Mouse (Mus musculus) forebrain, embryonic 13.5 days (tissue): ENCODE data around the gene Tmem150b. TPM values are rescaled to one million over a fixed set of nuclear protein-coding genes. Genes with fewer than 3 reads are reported as not detected.

Source experiments
- ATAC-seq: fragments of 200-750 bp; cut with Nextera tagmentation; 2 replicates; pipeline ENCODE4 v1.8.0; 2017
- H3K27ac ChIP-seq: fragments of 300-500 bp; sonication (generic); 2 replicates; pipeline ENCODE4 v1.5.1; 2015; ENCODE audit warnings: inconsistent platforms, mild to moderate bottlenecking, moderate library complexity
- H3K27me3 ChIP-seq: fragments of 300-500 bp; sonication (generic); 2 replicates; pipeline ENCODE4 v1.6.1; 2015; ENCODE audit warnings: mild to moderate bottlenecking, inconsistent platforms
- H3K36me3 ChIP-seq: fragments of 300-500 bp; sonication (generic); 2 replicates; pipeline ENCODE4 v1.6.1; 2015; ENCODE audit warnings: mild to moderate bottlenecking, inconsistent platforms; ENCODE audit not compliant: poor library complexity, severe bottlenecking
- H3K4me1 ChIP-seq: fragments of 300-500 bp; sonication (generic); 2 replicates; pipeline ENCODE4 v1.6.1; 2015; ENCODE audit warnings: inconsistent platforms
- H3K4me2 ChIP-seq: fragments of 300-500 bp; sonication (generic); 2 replicates; pipeline ENCODE4 v1.6.1; 2015; ENCODE audit warnings: inconsistent platforms, mild to moderate bottlenecking, moderate library complexity
- H3K4me3 ChIP-seq: fragments of 300-500 bp; sonication (generic); 2 replicates; pipeline ENCODE4 v1.5.1; 2015; ENCODE audit warnings: mild to moderate bottlenecking, inconsistent platforms
- H3K9ac ChIP-seq: fragments of 300-500 bp; sonication (generic); 2 replicates; pipeline ENCODE4 v1.6.1; 2015; ENCODE audit warnings: mild to moderate bottlenecking, inconsistent platforms
- H3K9me3 ChIP-seq: fragments of 300-500 bp; sonication (generic); replicated peaks from 2 replicates; pipeline ENCODE4 v1.6.1; 2016; ENCODE audit warnings: inconsistent platforms
- WGBS: fragments of 180-500 bp; shearing (Covaris S2); methylation state at CpG from one replicate; pipeline ENCODE4 v1.1.7; 2015; 5-methylcytosine and 5-hydroxymethylcytosine counted together
- polyA plus RNA-seq: library from polyadenylated mRNA; unstranded; fragments of >200 nt; fragmentation: Nextera tagmentation; extraction: Ambion mirVana; gene quantifications from 2 replicates; pipeline ENCODE4 v1.2.1, GENCODE M21; 2015

The Tmem150b gene
- polyA plus RNA-seq: 0.27 and 0.29 TPM in 2 replicates

GRCm38 (mm10) chr7:4725169-4725568 is at the start of gene Tmem150b:
Gene Tmem150b, minus strand, starts transcription at chr7:4725249.
- no peak within 1 kb of the TSS for H3K9ac ChIP-seq
- H3K4me2 ChIP-seq: no peak within 1 kb of the TSS
- no peak within 1 kb of the TSS for H3K4me3 ChIP-seq
- 85% methylated on average over 7 of the region's 7 CpGs for WGBS
- ATAC-seq: no peak
- H3K27me3 ChIP-seq: no peaks in the 10 kb centered on the region
- H3K36me3 ChIP-seq: no peaks in the 10 kb centered on the region
- H3K9me3 ChIP-seq: no peaks in the 10 kb centered on the region
- no peak within 1 kb of the TSS for H3K27ac ChIP-seq
- H3K4me1 ChIP-seq: no peaks in the 10 kb centered on the region

DNA sequence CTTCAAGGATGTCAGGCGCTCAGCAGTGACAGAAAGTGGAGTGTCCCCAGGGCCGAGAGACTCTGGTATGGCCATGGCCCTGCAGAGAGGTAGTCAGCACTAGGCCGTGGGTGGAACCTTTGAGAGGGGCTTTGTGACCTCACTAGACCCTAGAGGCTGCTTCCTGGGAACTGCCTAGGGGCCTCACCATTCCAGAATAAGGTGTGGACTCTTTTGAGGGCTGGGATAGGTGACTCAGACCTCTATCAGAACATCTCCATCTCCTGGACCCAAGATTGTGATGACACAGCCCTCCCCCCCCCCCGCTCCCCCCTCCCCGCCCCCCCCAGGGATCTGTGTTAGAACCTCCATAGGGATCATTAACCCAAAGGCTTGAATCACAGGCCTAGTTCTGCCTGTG is 46.2 kb upstream of the Tmem150b start, which contains the start of gene Fam71e2:
TSS of gene Fam71e2 (minus strand) at position 101 of the 400 bp plus-strand sequence.
- H3K9ac ChIP-seq: no peak within 1 kb of the TSS
- WGBS: 71% methylated on average over 5 of the region's 5 CpGs
- no peaks in the 10 kb centered on the region for H3K9me3 ChIP-seq
- no peaks in the 10 kb centered on the region for H3K4me1 ChIP-seq
- no peak for ATAC-seq
- H3K27me3 ChIP-seq: peaks cover 29% of the 10 kb centered on the region
- H3K4me3 ChIP-seq: no peak within 1 kb of the TSS
- H3K4me2 ChIP-seq: no peak within 1 kb of the TSS
- no peaks in the 10 kb centered on the region for H3K36me3 ChIP-seq
- H3K27ac ChIP-seq: no peak within 1 kb of the TSS

DNA sequence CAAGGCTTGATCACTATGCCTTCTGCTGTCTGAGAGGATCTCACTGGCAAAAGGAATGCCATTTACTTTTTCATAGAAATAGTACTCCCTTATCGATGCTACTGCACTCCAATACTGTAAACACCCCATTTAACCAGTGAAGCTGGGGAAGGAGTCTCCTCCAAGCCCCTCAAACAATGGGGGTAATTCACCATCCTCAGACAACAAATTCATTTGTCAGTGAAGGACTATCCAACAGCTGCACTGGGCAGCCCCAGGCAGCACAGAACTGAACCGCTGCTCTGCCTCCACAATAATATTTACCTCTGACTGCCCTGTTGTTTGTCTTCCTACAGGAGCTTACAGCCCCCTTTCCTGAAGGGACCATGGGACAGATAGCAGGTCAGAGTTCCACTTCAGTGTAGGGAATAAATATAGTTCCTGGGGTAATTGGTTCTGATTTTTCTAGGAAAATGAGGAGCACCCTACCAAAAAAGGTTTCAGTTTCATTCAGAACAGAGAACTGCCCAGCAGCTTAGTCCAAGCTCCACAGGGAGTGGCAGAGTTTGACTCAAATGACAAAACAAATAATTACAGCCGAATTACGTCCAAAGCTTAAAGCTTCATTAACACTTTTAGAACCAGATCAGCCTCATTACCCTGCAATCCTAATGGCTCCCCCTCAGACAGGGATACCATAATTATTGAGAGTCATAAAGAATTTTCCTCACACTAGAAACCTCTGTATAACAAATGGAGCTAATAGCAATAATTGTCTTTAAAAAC is 40.1 kb upstream of the Tmem150b start:
- Histone ChIP-seq H3K4me1 (peaks cover 17% of the 10 kb centered on the region), H3K4me2 (peak overlapping the region; percentile 1; the same call in 1 of the 2 replicates), H3K4me3 (no peak overlapping the region), H3K9ac (0 out of 2 replicates have a peak overlapping the region, but pooled peaks have one; percentile 14), H3K27me3 (peaks cover 11% of the 10 kb centered on the region; the same call in 1 of the 2 replicates), H3K36me3 (no peaks in the 10 kb centered on the region), H3K9me3 (no peaks in the 10 kb centered on the region), H3K27ac (no peak overlapping the region)
- 2% methylated on average over 4 of the region's 4 CpGs for WGBS
- ATAC-seq: no peak

DNA sequence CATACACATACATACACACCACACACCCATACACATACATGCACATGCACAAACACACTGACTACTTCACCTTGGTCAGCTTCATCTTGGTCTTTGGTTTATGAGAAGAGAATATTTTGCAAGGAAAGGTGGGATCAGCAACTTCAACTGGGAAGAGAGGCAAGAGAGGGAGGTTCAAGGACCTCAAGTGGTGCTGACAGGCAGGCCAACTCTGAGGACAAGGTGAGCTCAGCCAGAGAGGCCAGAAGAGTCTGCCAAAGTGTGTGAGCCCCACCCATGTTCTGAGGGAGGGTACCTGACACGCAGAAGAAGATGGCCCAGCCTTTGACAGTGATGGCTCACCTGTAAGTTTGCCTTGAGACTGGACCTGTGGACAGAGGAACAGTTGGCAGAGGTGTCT is 34.6 kb upstream of the Tmem150b start:
- H3K36me3 ChIP-seq: no peaks in the 10 kb centered on the region
- H3K27ac ChIP-seq: no peak overlapping the region
- peaks cover 8% of the 10 kb centered on the region; the same call in 1 of the 2 replicates for H3K27me3 ChIP-seq
- no peaks in the 10 kb centered on the region; the same call in 1 of the 2 replicates for H3K9me3 ChIP-seq
- peaks cover 2% of the 10 kb centered on the region for H3K4me1 ChIP-seq
- 31% methylated on average over 1 of the region's 1 CpGs for WGBS
- no peak overlapping the region for H3K4me3 ChIP-seq
- ATAC-seq: no peak
- no peak overlapping the region for H3K9ac ChIP-seq
- H3K4me2 ChIP-seq: no peak overlapping the region

- 3% methylated on average over 24 of the region's 24 CpGs for WGBS
- Histone ChIP-seq H3K4me3 (peak within 1 kb of the TSS; percentile 33), H3K27ac (no peak within 1 kb of the TSS), H3K27me3 (peaks cover 12% of the 10 kb centered on the region; the same call in 1 of the 2 replicates), H3K9ac (0 out of 2 replicates have a peak within 1 kb of the TSS, but pooled peaks have one; percentile 10), H3K36me3 (no peaks in the 10 kb centered on the region), H3K4me1 (peaks cover 21% of the 10 kb centered on the region), H3K4me2 (peak within 1 kb of the TSS; percentile 54), H3K9me3 (no peaks in the 10 kb centered on the region; the same call in 1 of the 2 replicates)
- peak; percentile 91 for ATAC-seq
Measured at GRCm38 (mm10) chr7:4752821-4753570, 27.9 kb upstream of the Tmem150b start, which contains the start of gene Cox6b2. Gene Cox6b2, minus strand, starts transcription at chr7:4753094.

- Histone ChIP-seq H3K4me1 (peaks cover 21% of the 10 kb centered on the region), H3K9me3 (no peaks in the 10 kb centered on the region; the same call in 1 of the 2 replicates), H3K4me3 (peak overlapping the region; percentile 33), H3K27me3 (peaks cover 12% of the 10 kb centered on the region; the same call in 1 of the 2 replicates), H3K4me2 (peak overlapping the region; percentile 54), H3K27ac (no peak overlapping the region), H3K36me3 (peaks cover under 1% of the 10 kb centered on the region; the same call in 1 of the 2 replicates), H3K9ac (0 out of 2 replicates have a peak overlapping the region, but pooled peaks have one; percentile 10)
- WGBS: under 1% methylated on average over 30 of the region's 30 CpGs
- peak; percentile 60 for ATAC-seq
Measured at GRCm38 (mm10) chr7:4751971-4752820, 27.1 kb upstream of the Tmem150b start.

DNA sequence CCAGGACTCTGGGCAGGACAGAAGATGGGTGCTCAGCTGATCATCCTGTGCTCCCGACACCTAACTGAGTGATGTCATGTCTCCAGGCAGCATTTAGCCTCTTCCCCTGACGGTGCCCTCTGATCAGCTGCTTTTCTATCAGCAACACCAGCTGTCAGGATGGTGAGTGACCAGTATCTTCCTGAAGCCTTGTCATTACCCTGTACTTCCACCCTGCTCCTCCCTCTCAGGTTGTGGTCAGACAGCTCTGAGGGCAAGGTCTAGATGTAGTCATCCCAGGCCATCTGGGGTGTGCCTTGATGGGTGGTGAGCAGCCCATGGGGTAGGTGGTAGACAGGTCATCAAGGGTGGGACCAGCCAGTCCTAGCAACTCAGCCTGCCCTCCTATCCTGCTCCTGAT is 24.1 kb upstream of the Tmem150b start:
- Histone ChIP-seq H3K27me3 (peaks cover 12% of the 10 kb centered on the region; the same call in 1 of the 2 replicates), H3K4me1 (peaks cover 24% of the 10 kb centered on the region), H3K4me2 (no peak overlapping the region), H3K4me3 (no peak overlapping the region), H3K9ac (no peak overlapping the region), H3K36me3 (peaks cover 29% of the 10 kb centered on the region), H3K9me3 (no peaks in the 10 kb centered on the region), H3K27ac (no peak overlapping the region)
- no peak for ATAC-seq
- WGBS: 93% methylated on average over 2 of the region's 2 CpGs

- Histone ChIP-seq H3K4me2 (no peak overlapping the region), H3K9ac (no peak overlapping the region), H3K4me3 (no peak overlapping the region), H3K36me3 (peaks cover 35% of the 10 kb centered on the region), H3K27me3 (peaks cover 9% of the 10 kb centered on the region; the same call in 1 of the 2 replicates), H3K4me1 (peaks cover 24% of the 10 kb centered on the region), H3K27ac (no peak overlapping the region), H3K9me3 (no peaks in the 10 kb centered on the region)
- WGBS: 87% methylated on average over 4 of the region's 4 CpGs
- ATAC-seq: no peak
Measured at GRCm38 (mm10) chr7:4748321-4748720, 23.3 kb upstream of the Tmem150b start.

DNA sequence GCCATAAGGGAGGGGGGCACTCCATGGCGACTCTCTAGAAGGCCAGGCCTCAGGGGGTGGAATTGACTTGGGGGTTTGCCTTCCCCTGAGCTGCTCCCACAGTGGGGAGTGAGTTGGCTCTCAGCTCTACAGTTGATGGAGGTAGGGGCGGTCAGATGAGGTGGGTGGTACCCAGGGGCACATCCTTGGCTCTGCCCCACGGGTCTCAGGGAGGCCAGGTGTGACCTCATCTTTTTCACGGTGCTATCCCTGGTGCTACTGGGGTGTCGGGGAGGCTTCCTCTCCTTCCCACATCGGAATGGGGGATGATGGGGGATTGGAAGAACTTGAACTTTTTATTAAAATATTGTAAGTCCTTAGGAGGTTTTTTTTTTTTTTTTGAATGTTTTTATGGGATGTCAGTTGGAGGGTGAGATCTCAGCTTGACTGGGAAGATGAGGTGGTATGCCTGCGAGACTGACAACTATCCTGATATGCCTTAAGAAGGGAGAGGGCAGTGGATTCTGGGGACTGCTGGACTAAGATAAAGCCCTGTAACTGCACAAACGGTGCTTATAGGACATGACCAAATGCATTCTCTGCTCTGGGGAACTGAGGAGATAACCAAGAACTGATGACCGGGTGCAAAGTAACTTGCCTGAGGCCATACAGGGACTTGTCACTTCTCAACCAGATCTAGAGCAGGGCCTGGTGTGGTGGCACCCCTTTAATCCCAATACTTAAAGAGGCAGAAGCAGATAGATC is 22.3 kb upstream of the Tmem150b start:
- H3K4me1 ChIP-seq: peaks cover 23% of the 10 kb centered on the region
- no peak overlapping the region for H3K4me2 ChIP-seq
- no peak overlapping the region for H3K9ac ChIP-seq
- no peaks in the 10 kb centered on the region for H3K9me3 ChIP-seq
- no peak overlapping the region for H3K27ac ChIP-seq
- ATAC-seq: no peak
- WGBS: 79% methylated on average over 9 of the region's 9 CpGs
- no peak overlapping the region for H3K4me3 ChIP-seq
- peaks cover 45% of the 10 kb centered on the region for H3K36me3 ChIP-seq
- H3K27me3 ChIP-seq: peaks cover 9% of the 10 kb centered on the region; the same call in 1 of the 2 replicates

DNA sequence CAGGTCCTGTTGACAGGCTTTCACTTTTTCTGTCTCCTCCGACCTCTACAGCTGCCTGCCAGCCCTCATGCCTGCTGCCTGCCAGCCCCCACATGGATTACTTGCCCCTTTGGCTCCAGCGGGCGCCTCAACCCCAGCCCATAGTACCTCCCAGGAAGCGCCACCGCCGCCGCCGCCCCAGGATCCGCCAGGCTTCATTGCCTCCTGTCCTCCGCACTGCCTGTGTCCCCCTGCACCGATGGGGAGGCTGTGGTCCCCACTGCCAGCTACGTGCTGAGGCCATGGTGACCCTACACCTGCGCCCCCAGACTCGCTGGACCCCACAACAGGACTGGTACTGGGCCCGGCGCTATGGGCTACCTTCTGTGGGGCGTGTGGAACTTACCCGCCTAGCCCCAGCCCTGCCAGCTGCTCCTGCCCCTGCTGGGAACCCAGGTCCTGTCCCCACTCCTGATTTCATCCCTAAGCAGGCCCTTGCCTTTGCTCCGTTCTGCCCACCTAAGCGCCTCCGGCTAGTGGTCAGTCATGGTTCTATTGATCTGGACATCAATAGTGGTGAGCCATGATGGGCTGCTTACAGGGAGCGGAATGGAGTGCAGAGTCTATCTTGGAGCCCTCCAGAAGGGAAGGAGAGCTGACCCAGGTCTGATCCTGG is 21.4 kb upstream of the Tmem150b start:
- Histone ChIP-seq H3K27ac (0 out of 2 replicates have a peak overlapping the region, but pooled peaks have one; percentile 4), H3K4me3 (no peak overlapping the region), H3K4me1 (peaks cover 23% of the 10 kb centered on the region), H3K27me3 (0 out of 2 replicates have a peak, but pooled peaks cover under 1% of the 10 kb centered on the region), H3K9ac (0 out of 2 replicates have a peak overlapping the region, but pooled peaks have one; percentile 16), H3K4me2 (no peak overlapping the region), H3K36me3 (peaks cover 49% of the 10 kb centered on the region), H3K9me3 (no peaks in the 10 kb centered on the region)
- no peak for ATAC-seq
- WGBS: 86% methylated on average over 22 of the region's 22 CpGs
